Mouse (Mus musculus) midbrain, embryonic 13.5 days (tissue): ENCODE data around the gene Anxa9. TPM values are rescaled to one million over a fixed set of nuclear protein-coding genes. Genes with fewer than 3 reads are reported as not detected.

Experiments used
- ATAC-seq: fragments of 200-750 bp; cut with Nextera tagmentation; 2 replicates; pipeline ENCODE4 v1.8.0; 2017; ENCODE audit warnings: mild to moderate bottlenecking, moderate TSS enrichment, moderate library complexity
- H3K27ac ChIP-seq: fragments of 300-500 bp; sonication (generic); 2 replicates; pipeline ENCODE4 v1.5.1; 2015; ENCODE audit warnings: inconsistent platforms, mild to moderate bottlenecking, moderate library complexity
- H3K27me3 ChIP-seq: fragments of 300-500 bp; sonication (generic); 2 replicates; pipeline ENCODE4 v1.6.1; 2015; ENCODE audit warnings: mild to moderate bottlenecking, inconsistent platforms
- H3K36me3 ChIP-seq: fragments of 300-500 bp; sonication (generic); 2 replicates; pipeline ENCODE4 v1.6.1; 2015; ENCODE audit warnings: mild to moderate bottlenecking, inconsistent platforms
- H3K4me1 ChIP-seq: fragments of 300-500 bp; sonication (generic); replicated peaks from 2 replicates; pipeline ENCODE4 v1.6.1; 2015; ENCODE audit warnings: inconsistent platforms
- H3K4me2 ChIP-seq: fragments of 300-500 bp; sonication (generic); replicated peaks from 2 replicates; pipeline ENCODE4 v1.6.1; 2015; ENCODE audit warnings: moderate library complexity, mild to moderate bottlenecking, inconsistent platforms
- H3K4me3 ChIP-seq: fragments of 300-500 bp; sonication (generic); replicated peaks from 2 replicates; pipeline ENCODE4 v1.5.1; 2015; ENCODE audit warnings: mild to moderate bottlenecking, inconsistent platforms
- H3K9ac ChIP-seq: fragments of 300-500 bp; sonication (generic); replicated peaks from 2 replicates; pipeline ENCODE4 v1.6.1; 2015; ENCODE audit warnings: mild to moderate bottlenecking, inconsistent platforms
- H3K9me3 ChIP-seq: fragments of 300-500 bp; sonication (generic); 2 replicates; pipeline ENCODE4 v1.6.1; 2016; ENCODE audit warnings: mild to moderate bottlenecking, inconsistent platforms
- WGBS: fragments of 180-500 bp; shearing (Covaris S2); methylation state at CpG from one replicate; pipeline ENCODE4 v1.1.7; 2015; 5-methylcytosine and 5-hydroxymethylcytosine counted together
- polyA plus RNA-seq: library from polyadenylated mRNA; unstranded; fragments of >200 nt; fragmentation: Nextera tagmentation; extraction: Ambion mirVana; gene quantifications from 2 replicates; pipeline ENCODE4 v1.2.1, GENCODE M21; 2015

Anxa9 gene
- polyA plus RNA-seq, 1 experiment from 2014 or later = 0.58 TPM

DNA sequence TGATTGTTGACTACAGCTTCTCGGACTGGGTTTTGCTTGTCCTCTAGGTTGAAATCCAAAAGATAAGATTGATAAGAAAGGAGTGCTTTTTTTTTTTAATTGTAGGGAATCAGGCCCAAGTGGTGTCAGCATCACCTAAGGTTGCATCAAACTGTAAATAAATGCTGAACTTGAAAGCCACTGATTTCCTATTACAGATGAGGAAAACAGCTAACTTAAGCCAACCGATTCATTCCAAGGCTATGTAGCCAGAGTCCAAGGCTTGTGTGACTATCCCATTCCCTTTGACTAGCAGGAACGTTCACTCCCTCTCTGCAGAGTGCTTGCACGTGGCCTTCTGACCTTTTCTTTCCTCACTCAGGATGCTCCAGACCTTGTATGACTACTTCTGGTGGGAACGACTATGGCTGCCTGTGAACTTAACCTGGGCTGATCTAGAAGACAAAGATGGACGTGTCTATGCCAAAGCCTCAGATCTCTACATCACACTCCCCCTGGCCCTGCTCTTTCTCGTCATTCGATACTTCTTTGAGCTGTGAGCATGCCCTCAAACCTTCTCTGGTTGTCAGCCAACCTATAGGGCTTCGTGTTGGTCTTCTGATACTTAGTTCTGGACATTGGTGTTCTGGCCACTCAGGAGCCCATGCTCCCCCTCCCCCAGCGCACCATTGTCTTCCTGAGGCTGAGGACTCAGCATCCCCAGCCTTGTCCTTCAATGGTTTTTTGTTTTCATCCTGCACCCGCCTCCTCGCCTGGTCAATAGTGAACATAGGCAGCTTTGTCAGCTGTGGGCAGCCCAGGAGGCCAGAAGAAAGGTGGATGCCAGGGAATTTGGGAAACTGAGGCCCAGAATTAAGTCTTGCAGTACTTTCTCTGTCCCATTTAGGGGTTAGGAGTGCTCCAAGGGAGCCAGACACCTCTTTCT is 13.0 kb upstream of the Anxa9 start:
- H3K36me3 ChIP-seq = peaks cover 52% of the 10 kb centered on the region
- no peak overlapping the region for H3K9ac ChIP-seq
- peaks cover 32% of the 10 kb centered on the region for H3K4me1 ChIP-seq
- 76% methylated on average over 12 of the region's 12 CpGs for WGBS
- no peak overlapping the region for H3K4me2 ChIP-seq
- ATAC-seq = no peak
- no peak overlapping the region for H3K4me3 ChIP-seq
- no peaks in the 10 kb centered on the region for H3K9me3 ChIP-seq
- no peaks in the 10 kb centered on the region for H3K27me3 ChIP-seq
- no peak overlapping the region for H3K27ac ChIP-seq

GRCm38 (mm10) chr3:95319110-95319509 is 12.1 kb upstream of the Anxa9 start:
- Histone ChIP-seq H3K9ac (peak overlapping the region; percentile 12; the same call in 1 of the 2 replicates), H3K4me2 (no peak overlapping the region), H3K27me3 (no peaks in the 10 kb centered on the region), H3K9me3 (no peaks in the 10 kb centered on the region), H3K4me3 (no peak overlapping the region), H3K4me1 (peaks cover 40% of the 10 kb centered on the region), H3K36me3 (peaks cover 43% of the 10 kb centered on the region), H3K27ac (no peak overlapping the region)
- 66% methylated on average over 2 of the region's 2 CpGs for WGBS
- no peak for ATAC-seq

- H3K4me2 ChIP-seq = no peak overlapping the region
- H3K36me3 ChIP-seq = peaks cover 38% of the 10 kb centered on the region
- H3K4me1 ChIP-seq = peaks cover 40% of the 10 kb centered on the region
- no peak overlapping the region for H3K4me3 ChIP-seq
- no peak overlapping the region for H3K27ac ChIP-seq
- no peak for ATAC-seq
- H3K27me3 ChIP-seq = no peaks in the 10 kb centered on the region
- peak overlapping the region; percentile 12; the same call in 1 of the 2 replicates for H3K9ac ChIP-seq
- 35% methylated on average over 6 of the region's 6 CpGs for WGBS
- H3K9me3 ChIP-seq = no peaks in the 10 kb centered on the region
These were observed 11.6 kb upstream of the Anxa9 start for GRCm38 (mm10) chr3:95318548-95318947.

GRCm38 (mm10) chr3:95317414-95318080 is 10.6 kb upstream of the Anxa9 start:
- H3K9me3 ChIP-seq = no peaks in the 10 kb centered on the region
- H3K4me2 ChIP-seq = peak overlapping the region; percentile 6
- no peaks in the 10 kb centered on the region for H3K27me3 ChIP-seq
- H3K9ac ChIP-seq = peak overlapping the region; percentile 14; the same call in 1 of the 2 replicates
- H3K27ac ChIP-seq = no peak overlapping the region
- 26% methylated on average over 12 of the region's 12 CpGs for WGBS
- H3K4me3 ChIP-seq = no peak overlapping the region
- peaks cover 40% of the 10 kb centered on the region for H3K4me1 ChIP-seq
- H3K36me3 ChIP-seq = peaks cover 28% of the 10 kb centered on the region
- ATAC-seq = no peak

- ATAC-seq = 0 out of 2 replicates have a peak, but pooled peaks have one; percentile 4
These were observed 9.0 kb upstream of the Anxa9 start for GRCm38 (mm10) chr3:95315844-95316550.

DNA sequence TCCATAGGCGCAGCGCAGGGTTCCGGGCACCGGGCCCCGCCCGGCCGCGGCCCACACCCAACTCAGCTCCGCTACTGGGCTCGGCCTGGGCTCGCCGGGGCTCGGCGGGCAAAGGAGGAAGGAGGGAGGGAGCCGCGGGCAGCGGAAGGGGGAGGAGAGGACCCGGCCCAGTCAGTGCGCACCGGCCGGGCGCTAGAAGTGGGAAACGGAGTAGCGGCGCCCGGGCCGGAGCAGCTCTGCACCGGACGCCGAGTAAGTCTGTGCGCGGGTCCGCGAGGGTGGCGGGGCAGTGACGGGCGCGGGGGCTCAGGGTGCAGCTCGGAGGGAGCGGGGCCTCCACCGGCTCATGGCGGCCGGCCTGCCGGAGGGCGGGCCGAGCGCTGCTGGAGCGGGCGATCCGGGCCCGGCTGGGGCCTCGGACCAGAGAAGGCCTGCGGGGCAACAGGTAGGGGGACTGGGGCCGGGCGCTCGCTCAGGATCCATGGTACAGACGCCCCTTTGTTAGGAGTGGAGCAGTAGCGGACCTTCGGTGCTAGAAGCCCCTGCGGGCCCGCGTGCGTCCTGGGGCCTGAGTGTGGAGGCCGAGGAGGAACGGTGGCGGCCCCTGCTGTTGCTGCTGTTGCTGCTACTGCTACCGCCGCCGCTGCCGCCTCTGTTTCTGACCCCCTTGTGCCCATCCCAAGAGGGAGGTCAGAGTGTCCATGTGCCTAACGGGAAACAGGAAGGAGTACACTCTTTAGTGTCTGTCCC is 8.3 kb upstream of the Anxa9 start:
- Histone ChIP-seq H3K4me1 (peaks cover 40% of the 10 kb centered on the region), H3K27me3 (no peaks in the 10 kb centered on the region), H3K9me3 (no peaks in the 10 kb centered on the region), H3K4me3 (peak overlapping the region; percentile 85), H3K4me2 (peak overlapping the region; percentile 74), H3K9ac (peak overlapping the region; percentile 97), H3K36me3 (peaks cover 6% of the 10 kb centered on the region), H3K27ac (peak overlapping the region; percentile 92)
- WGBS = under 1% methylated on average over 67 of the region's 71 CpGs
- ATAC-seq = peak; percentile 94

More at GRCm38 (mm10) chr3:95315844-95316550, 9.0 kb upstream of the Anxa9 start:
- peaks cover 13% of the 10 kb centered on the region for H3K36me3 ChIP-seq
- peak overlapping the region; percentile 97 for H3K9ac ChIP-seq
- no peaks in the 10 kb centered on the region for H3K9me3 ChIP-seq
- peaks cover 40% of the 10 kb centered on the region for H3K4me1 ChIP-seq
- peak overlapping the region; percentile 85 for H3K4me3 ChIP-seq
- no peaks in the 10 kb centered on the region for H3K27me3 ChIP-seq
- H3K27ac ChIP-seq = peak overlapping the region; percentile 92
- H3K4me2 ChIP-seq = peak overlapping the region; percentile 74
- 15% methylated on average over 9 of the region's 9 CpGs for WGBS

GRCm38 (mm10) chr3:95314486-95315093 is 7.6 kb upstream of the Anxa9 start, which contains the start of gene Cers2:
Gene Cers2 (plus strand): TSS chr3:95314791.
- Histone ChIP-seq H3K4me1 (peaks cover 40% of the 10 kb centered on the region), H3K4me2 (peak within 1 kb of the TSS; percentile 74), H3K9ac (peak within 1 kb of the TSS; percentile 97), H3K27ac (peak within 1 kb of the TSS; percentile 92), H3K4me3 (peak within 1 kb of the TSS; percentile 85), H3K9me3 (no peaks in the 10 kb centered on the region), H3K27me3 (no peaks in the 10 kb centered on the region), H3K36me3 (no peaks in the 10 kb centered on the region)
- WGBS = 3% methylated on average over 22 of the region's 27 CpGs
- peak; percentile 44; the same call in 1 of the 2 replicates for ATAC-seq

DNA sequence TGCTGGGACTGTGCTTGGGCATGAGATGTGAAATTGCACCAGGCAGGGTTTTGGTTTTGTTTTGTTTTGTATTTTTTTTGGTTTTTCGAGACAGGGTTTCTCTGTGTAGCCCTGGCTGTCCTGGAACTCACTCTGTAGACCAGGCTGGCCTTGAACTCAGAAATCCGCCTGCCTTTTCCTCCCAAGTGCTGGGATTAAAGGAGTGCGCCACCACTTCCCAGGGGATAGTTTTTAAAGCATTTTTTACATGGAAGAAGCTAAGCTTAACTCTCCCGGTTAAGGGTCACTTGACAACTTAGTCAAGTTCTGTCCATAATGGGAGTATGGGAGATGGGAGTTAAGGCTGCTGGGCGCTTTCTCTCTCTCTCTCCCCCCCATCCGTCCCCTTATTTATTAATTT is 7.1 kb upstream of the Anxa9 start:
- 53% methylated on average over 6 of the region's 6 CpGs for WGBS

DNA sequence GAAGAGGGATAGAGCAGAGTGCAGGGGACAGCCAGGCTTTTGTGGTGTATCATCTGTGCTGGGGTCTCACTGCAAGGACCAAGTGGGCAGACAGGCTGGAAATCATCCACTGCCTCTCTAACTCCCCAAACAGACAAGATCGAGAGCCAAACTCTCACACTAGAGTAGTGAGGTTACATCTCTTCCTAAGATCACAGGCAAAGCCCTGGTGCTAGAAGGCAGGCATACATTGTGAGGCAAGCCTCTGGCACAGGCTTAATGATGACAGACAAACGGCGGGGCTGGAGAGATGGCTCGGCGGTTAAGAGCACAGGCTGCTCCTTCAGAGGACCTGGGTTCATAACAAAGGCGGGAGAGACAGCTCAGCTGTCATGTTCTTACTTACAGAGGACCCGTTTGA is 6.5 kb upstream of the Anxa9 start:
- no peak overlapping the region for H3K4me3 ChIP-seq
- no peak overlapping the region for H3K27ac ChIP-seq
- no peaks in the 10 kb centered on the region for H3K36me3 ChIP-seq
- H3K9ac ChIP-seq = no peak overlapping the region
- no peak for ATAC-seq
- H3K27me3 ChIP-seq = no peaks in the 10 kb centered on the region
- no peak overlapping the region for H3K4me2 ChIP-seq
- H3K9me3 ChIP-seq = no peaks in the 10 kb centered on the region
- peaks cover 32% of the 10 kb centered on the region for H3K4me1 ChIP-seq
- 42% methylated on average over 7 of the region's 7 CpGs for WGBS

More for the DNA sequence above, 7.1 kb upstream of the Anxa9 start:
- peaks cover 38% of the 10 kb centered on the region for H3K4me1 ChIP-seq
- H3K9me3 ChIP-seq = no peaks in the 10 kb centered on the region
- no peak for ATAC-seq
- peak overlapping the region; percentile 85; the same call in 1 of the 2 replicates for H3K4me3 ChIP-seq
- H3K36me3 ChIP-seq = no peaks in the 10 kb centered on the region
- peak overlapping the region; percentile 74 for H3K4me2 ChIP-seq
- peak overlapping the region; percentile 97 for H3K9ac ChIP-seq
- H3K27me3 ChIP-seq = no peaks in the 10 kb centered on the region
- H3K27ac ChIP-seq = peak overlapping the region; percentile 92; the same call in 1 of the 2 replicates

GRCm38 (mm10) chr3:95312623-95313022 is 5.6 kb upstream of the Anxa9 start:
- no peak overlapping the region for H3K9ac ChIP-seq
- H3K36me3 ChIP-seq = no peaks in the 10 kb centered on the region
- no peaks in the 10 kb centered on the region for H3K9me3 ChIP-seq
- H3K4me2 ChIP-seq = no peak overlapping the region
- no peak overlapping the region for H3K4me3 ChIP-seq
- ATAC-seq = no peak
- H3K4me1 ChIP-seq = peaks cover 26% of the 10 kb centered on the region
- H3K27ac ChIP-seq = no peak overlapping the region
- 86% methylated on average over 6 of the region's 6 CpGs for WGBS
- no peaks in the 10 kb centered on the region for H3K27me3 ChIP-seq
